Mouse (Mus musculus) olfactory bulb, adult 2 months (tissue): ENCODE results near the gene Gnl3. TPM values are rescaled to one million over a fixed set of nuclear protein-coding genes. Genes with fewer than 3 reads are reported as not detected.

Experiments
- H3K27ac ChIP-seq: fragments of 200-500 bp; 2 replicates; pipeline ENCODE4 v1.5.1; 2012; ENCODE audit warnings: low read depth, low read length; ENCODE audit not compliant: insufficient read depth
- H3K4me1 ChIP-seq: fragments of 200-500 bp; 2 replicates; pipeline ENCODE4 v1.6.1; 2012; ENCODE audit warnings: low read length; ENCODE audit not compliant: control insufficient read depth, insufficient read depth
- H3K4me3 ChIP-seq: fragments of 200-500 bp; 2 replicates; pipeline ENCODE4 v1.5.1; 2012; ENCODE audit warnings: mild to moderate bottlenecking, low read depth, low read length, moderate library complexity; ENCODE audit not compliant: insufficient read depth
- CTCF ChIP-seq: fragments of 200-500 bp; IDR thresholded peaks from 2 replicates; pipeline ENCODE4 v1.5.1; 2012; ENCODE audit warnings: low read depth, mild to moderate bottlenecking, low read length, moderate library complexity; ENCODE audit not compliant: insufficient read depth
- POLR2A ChIP-seq: fragments of 200-500 bp; IDR thresholded peaks from 2 replicates; pipeline ENCODE4 v1.6.1; 2012; ENCODE audit warnings: mild to moderate bottlenecking, low read depth, low read length, moderate library complexity; ENCODE audit not compliant: insufficient read depth
- WGBS: fragments of 180-500 bp; shearing (Covaris S2); methylation state at CpG from one replicate; pipeline ENCODE4 v1.1.7; 2018; 5-methylcytosine and 5-hydroxymethylcytosine counted together
- polyA plus RNA-seq: library from polyadenylated mRNA; stranded (reverse); fragments of >200 nt; gene quantifications from 2 replicates; pipeline ENCODE4 v1.2.4, GENCODE M21; 2012; ENCODE audit warnings: low replicate concordance; ENCODE audit not compliant: missing spikeins, insufficient read depth, insufficient read length

Gene Gnl3
- not detected in 2 replicates for polyA plus RNA-seq

GRCm38 (mm10) chr14:31018860-31019291 lies at the start of gene Gnl3, which contains the start of gene Pbrm1:
Gene Gnl3, minus strand, starts transcription at chr14:31019152.
Gene Pbrm1, plus strand, starts transcription at chr14:31019138.
- H3K4me3 ChIP-seq, result peak within 1 kb of the TSS; percentile 94
- WGBS, result under 1% methylated on average over 53 of the region's 53 CpGs
- H3K27ac ChIP-seq, result no peak within 1 kb of the TSS; the same call in 1 of the 2 replicates
- peak; percentile 75 for TF ChIP-seq POLR2A
- TF ChIP-seq CTCF, result no peak
- H3K4me1 ChIP-seq, result peaks cover 2% of the 10 kb centered on the region; the same call in 1 of the 2 replicates

- 29% methylated on average over 1 of the region's 1 CpGs for WGBS
- TF ChIP-seq CTCF (no peak), POLR2A (no peak)
- Histone ChIP-seq H3K4me3 (no peak overlapping the region), H3K4me1 (no peaks in the 10 kb centered on the region), H3K27ac (no peak overlapping the region)
Observed at GRCm38 (mm10) chr14:31062277-31062676, 43.3 kb upstream of the Gnl3 start.

GRCm38 (mm10) chr14:31045817-31046216 lies 26.9 kb upstream of the Gnl3 start:
- H3K4me3 ChIP-seq, result no peak overlapping the region
- no peak overlapping the region for H3K27ac ChIP-seq
- 98% methylated on average over 1 of the region's 1 CpGs for WGBS
- no peaks in the 10 kb centered on the region for H3K4me1 ChIP-seq
- no peak for TF ChIP-seq POLR2A
- TF ChIP-seq CTCF, result no peak

- Histone ChIP-seq H3K27ac (no peak overlapping the region), H3K4me3 (no peak overlapping the region), H3K4me1 (no peaks in the 10 kb centered on the region)
- TF ChIP-seq CTCF (no peak), POLR2A (no peak)
- 83% methylated on average over 5 of the region's 5 CpGs for WGBS
Observed at GRCm38 (mm10) chr14:31045296-31045695, 26.3 kb upstream of the Gnl3 start.

GRCm38 (mm10) chr14:31025785-31026184 lies 6.8 kb upstream of the Gnl3 start:
- no peak overlapping the region for H3K27ac ChIP-seq
- H3K4me1 ChIP-seq, result no peaks in the 10 kb centered on the region
- 75% methylated on average over 3 of the region's 3 CpGs for WGBS
- no peak overlapping the region for H3K4me3 ChIP-seq
- TF ChIP-seq POLR2A, result no peak
- no peak for TF ChIP-seq CTCF

- 5% methylated on average over 1 of the region's 1 CpGs for WGBS
- no peak overlapping the region for H3K4me3 ChIP-seq
- no peak for TF ChIP-seq POLR2A
- TF ChIP-seq CTCF, result no peak
- H3K4me1 ChIP-seq, result peaks cover 2% of the 10 kb centered on the region; the same call in 1 of the 2 replicates
- H3K27ac ChIP-seq, result no peak overlapping the region
Observed at GRCm38 (mm10) chr14:31022579-31022978, 3.6 kb upstream of the Gnl3 start.

GRCm38 (mm10) chr14:31019331-31020205 lies 616 bp upstream of the Gnl3 start:
- H3K27ac ChIP-seq, result no peak overlapping the region; the same call in 1 of the 2 replicates
- H3K4me3 ChIP-seq, result peak overlapping the region; percentile 94
- peak; percentile 11; the same call in 1 of the 2 replicates for TF ChIP-seq POLR2A
- no peak for TF ChIP-seq CTCF
- 7% methylated on average over 56 of the region's 56 CpGs for WGBS
- peaks cover 2% of the 10 kb centered on the region; the same call in 1 of the 2 replicates for H3K4me1 ChIP-seq

GRCm38 (mm10) chr14:31017854-31018253 lies 1.1 kb downstream of the Gnl3 start:
- no peak overlapping the region for H3K27ac ChIP-seq
- 1% methylated on average over 2 of the region's 2 CpGs for whole genome bisulfite sequencing
- H3K4me3 ChIP-seq, result no peak overlapping the region
- no peak for TF ChIP-seq CTCF
- no peak for TF ChIP-seq POLR2A
- H3K4me1 ChIP-seq, result peaks cover 2% of the 10 kb centered on the region; the same call in 1 of the 2 replicates

GRCm38 (mm10) chr14:31016063-31016462 lies 2.9 kb downstream of the Gnl3 start:
- TF ChIP-seq CTCF, result no peak
- TF ChIP-seq POLR2A, result no peak
- H3K4me3 ChIP-seq, result no peak overlapping the region

More at GRCm38 (mm10) chr14:31016063-31016462, 2.9 kb downstream of the Gnl3 start:
- WGBS, result 89% methylated on average over 1 of the region's 1 CpGs
- Histone ChIP-seq H3K27ac (no peak overlapping the region), H3K4me1 (peaks cover 2% of the 10 kb centered on the region; the same call in 1 of the 2 replicates)
